Mouse (Mus musculus) embryonic facial prominence, embryonic 15.5 days (tissue): Measurements from ENCODE around the gene Clta. TPM values are rescaled to one million over a fixed set of nuclear protein-coding genes. Genes with fewer than 3 reads are reported as not detected.

Source experiments
- ATAC-seq: fragments of 200-750 bp; cut with Nextera tagmentation; 2 replicates; pipeline ENCODE4 v1.8.0; 2017; ENCODE audit warnings: low read depth, moderate TSS enrichment; ENCODE audit not compliant: insufficient number of reproducible peaks, low FRiP score, low TSS enrichment
- H3K27ac ChIP-seq: fragments of 300-500 bp; sonication (generic); replicated peaks from 2 replicates; pipeline ENCODE4 v1.5.1; 2015; ENCODE audit warnings: mild to moderate bottlenecking, inconsistent platforms
- H3K27me3 ChIP-seq: fragments of 300-500 bp; sonication (generic); 2 replicates; pipeline ENCODE4 v1.6.1; 2015; ENCODE audit warnings: inconsistent platforms
- H3K36me3 ChIP-seq: fragments of 300-500 bp; sonication (generic); 2 replicates; pipeline ENCODE4 v1.6.1; 2015; ENCODE audit warnings: mild to moderate bottlenecking, inconsistent platforms
- H3K4me1 ChIP-seq: fragments of 300-500 bp; sonication (generic); 2 replicates; pipeline ENCODE4 v1.6.1; 2015; ENCODE audit warnings: inconsistent platforms
- H3K4me2 ChIP-seq: fragments of 300-500 bp; sonication (generic); replicated peaks from 2 replicates; pipeline ENCODE4 v1.6.1; 2015; ENCODE audit warnings: mild to moderate bottlenecking, inconsistent platforms
- H3K4me3 ChIP-seq: fragments of 300-500 bp; sonication (generic); replicated peaks from 2 replicates; pipeline ENCODE4 v1.5.1; 2015; ENCODE audit warnings: mild to moderate bottlenecking, inconsistent platforms
- H3K9ac ChIP-seq: fragments of 300-500 bp; sonication (generic); 2 replicates; pipeline ENCODE4 v1.6.1; 2015; ENCODE audit warnings: inconsistent platforms
- H3K9me3 ChIP-seq: fragments of 300-500 bp; sonication (generic); replicated peaks from 2 replicates; pipeline ENCODE4 v1.6.1; 2016; ENCODE audit warnings: inconsistent platforms
- WGBS: fragments of 180-500 bp; shearing (Covaris S2); methylation state at CpG from one replicate; pipeline ENCODE4 v1.1.7; 2015; 5-methylcytosine and 5-hydroxymethylcytosine counted together
- polyA plus RNA-seq: library from polyadenylated mRNA; unstranded; fragments of >200 nt; fragmentation: Nextera tagmentation; extraction: Ambion mirVana; gene quantifications from 2 replicates; pipeline ENCODE4 v1.2.1, GENCODE M21; 2015

Clta gene
- polyA plus RNA-seq, 1 experiment from 2014 or later, result 247 TPM

DNA sequence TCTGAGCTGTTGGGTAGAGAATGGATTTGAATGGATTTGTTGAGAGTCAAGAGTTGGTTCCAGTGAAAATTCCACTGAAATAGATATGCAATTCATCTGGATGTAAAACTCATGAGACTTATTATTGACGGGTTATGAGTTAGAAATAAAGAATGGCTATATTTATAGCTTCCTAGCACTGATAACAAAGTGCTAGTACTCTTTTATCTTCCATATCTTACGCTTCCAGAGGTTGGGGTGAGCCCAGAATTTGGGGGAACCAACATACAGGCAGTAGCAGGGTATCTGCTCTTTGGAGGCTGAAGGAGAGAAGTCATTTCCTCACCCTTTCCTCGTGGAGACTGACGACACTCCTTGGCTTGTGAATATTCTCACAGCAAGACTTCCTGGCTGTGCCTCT is 70.2 kb downstream of the Clta start:
- no peak overlapping the region for H3K27ac ChIP-seq
- peaks cover 18% of the 10 kb centered on the region for H3K4me1 ChIP-seq
- no peaks in the 10 kb centered on the region for H3K27me3 ChIP-seq
- no peak overlapping the region for H3K4me2 ChIP-seq
- H3K36me3 ChIP-seq, result no peaks in the 10 kb centered on the region
- no peak overlapping the region for H3K9ac ChIP-seq
- H3K9me3 ChIP-seq, result no peaks in the 10 kb centered on the region
- 78% methylated on average over 4 of the region's 4 CpGs for WGBS
- no peak for ATAC-seq
- H3K4me3 ChIP-seq, result no peak overlapping the region

DNA sequence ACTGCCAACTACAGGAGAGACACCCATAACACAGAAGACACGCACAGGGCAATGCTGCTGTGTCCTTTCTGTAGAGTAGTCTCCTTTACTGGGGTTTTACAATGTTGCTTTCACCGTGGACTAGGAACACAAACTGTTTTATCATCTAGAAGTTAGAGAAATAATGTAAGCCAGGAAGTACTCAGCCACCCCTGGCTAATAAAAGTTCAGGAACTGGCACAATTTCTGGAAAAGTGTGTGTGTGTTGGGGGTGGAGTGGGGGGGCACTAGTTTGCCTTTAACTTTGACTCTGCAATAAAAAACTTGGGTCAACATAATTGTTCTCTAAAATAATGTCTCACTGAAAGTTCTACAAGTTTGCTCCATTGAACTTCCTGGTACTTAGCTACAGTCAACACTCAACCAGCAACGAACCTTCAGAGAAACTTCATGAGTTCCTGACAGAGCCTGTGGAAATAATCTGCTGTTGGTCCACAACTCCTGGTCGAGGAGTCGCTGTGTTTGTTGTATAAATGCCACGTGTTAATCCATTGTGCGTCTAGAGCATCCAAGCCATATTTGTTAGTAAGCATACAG is 74.2 kb downstream of the Clta start:
- no peaks in the 10 kb centered on the region for H3K9me3 ChIP-seq
- no peak overlapping the region for H3K4me3 ChIP-seq
- H3K9ac ChIP-seq, result no peak overlapping the region
- no peaks in the 10 kb centered on the region for H3K4me1 ChIP-seq
- no peaks in the 10 kb centered on the region for H3K36me3 ChIP-seq
- H3K27ac ChIP-seq, result no peak overlapping the region
- 85% methylated on average over 7 of the region's 7 CpGs for WGBS
- H3K27me3 ChIP-seq, result no peaks in the 10 kb centered on the region
- ATAC-seq, result no peak
- no peak overlapping the region for H3K4me2 ChIP-seq

Other genes starting within 250 kb of the Clta start
- gene Olfr159, start 233.4 kb upstream of the Clta start, polyA plus RNA-seq, result not detected in 2 replicates
- gene Olfr156, start 180.6 kb upstream of the Clta start, polyA plus RNA-seq, result 0.13 TPM in 1 of 2 replicates, not detected in the other
- gene Olfr157, start 164.3 kb upstream of the Clta start, polyA plus RNA-seq, result 0.04 TPM in 2 replicates
- gene Olfr155, start 152.9 kb upstream of the Clta start, polyA plus RNA-seq, result 0.16 TPM in 1 of 2 replicates, not detected in the other
- 33.3 and 33.7 TPM in 2 replicates for gene Reck, start 128.9 kb upstream of the Clta start, polyA plus RNA-seq
- 84.4 and 102 TPM in 2 replicates for gene Glipr2, start 47.1 kb upstream of the Clta start, polyA plus RNA-seq
- not detected in 2 replicates for gene Ccin, start 21.0 kb upstream of the Clta start, polyA plus RNA-seq
- 25.5 and 26.1 TPM in 2 replicates for gene Gne, start 79.7 kb downstream of the Clta start, polyA plus RNA-seq
- gene Rnf38, start 229.3 kb downstream of the Clta start, polyA plus RNA-seq, result 17.5 and 20.0 TPM in 2 replicates